Mouse (Mus musculus) kidney, postnatal 0 days (tissue): ENCODE measurements around the gene Ccdc182. TPM values are rescaled to one million over a fixed set of nuclear protein-coding genes. Genes with fewer than 3 reads are reported as not detected.

Source experiments
- ATAC-seq: fragments of 200-750 bp; cut with Nextera tagmentation; replicated peaks from 2 replicates; pipeline ENCODE4 v1.8.0; 2017; ENCODE audit warnings: low read depth, moderate number of reproducible peaks, moderate TSS enrichment, moderate library complexity; ENCODE audit not compliant: low FRiP score
- DNase-seq: peaks from one replicate; pipeline ENCODE4 v3.0.0-alpha.2; 2016; ENCODE audit warnings: low spot score
- H3K27ac ChIP-seq: fragments of 300-500 bp; sonication (generic); 2 replicates; pipeline ENCODE4 v1.5.1; 2014; ENCODE audit warnings: mild to moderate bottlenecking
- H3K27me3 ChIP-seq: fragments of 300-500 bp; sonication (generic); 2 replicates; pipeline ENCODE4 v1.6.1; 2014; ENCODE audit warnings: low read length, mixed read lengths; ENCODE audit not compliant: insufficient read depth
- H3K36me3 ChIP-seq: fragments of 300-500 bp; sonication (generic); 2 replicates; pipeline ENCODE4 v1.6.1; 2014; ENCODE audit warnings: low read length, mixed read lengths; ENCODE audit not compliant: insufficient read depth
- H3K4me1 ChIP-seq: fragments of 300-500 bp; sonication (generic); replicated peaks from 2 replicates; pipeline ENCODE4 v1.6.1; 2014; ENCODE audit warnings: antibody characterized with exemption, low read length, mixed read lengths; ENCODE audit not compliant: insufficient read depth
- H3K4me2 ChIP-seq: fragments of 300-500 bp; sonication (generic); 2 replicates; pipeline ENCODE4 v1.6.1; 2014; ENCODE audit warnings: mild to moderate bottlenecking, low read length, moderate library complexity, mixed read lengths
- H3K4me3 ChIP-seq: fragments of 300-500 bp; sonication (generic); replicated peaks from 2 replicates; pipeline ENCODE4 v1.5.1; 2014; ENCODE audit warnings: low read depth, low read length
- H3K9ac ChIP-seq: fragments of 300-500 bp; sonication (generic); 2 replicates; pipeline ENCODE4 v1.6.1; 2014; ENCODE audit warnings: low read depth, low read length
- H3K9me3 ChIP-seq: fragments of 300-500 bp; sonication (generic); replicated peaks from 2 replicates; pipeline ENCODE4 v1.6.1; 2016; ENCODE audit warnings: low read length, inconsistent platforms, mixed read lengths
- CTCF ChIP-seq: IDR thresholded peaks from 2 replicates; pipeline ENCODE4 v1.5.1; 2016; ENCODE audit warnings: antibody characterized with exemption, low read depth, mild to moderate bottlenecking, moderate library complexity
- WGBS: fragments of 180-500 bp; shearing (Covaris S2); extraction: QIAGEN DNeasy Blood & Tissue Kit; methylation state at CpG from one replicate; pipeline ENCODE4 v1.1.7; 2014; 5-methylcytosine and 5-hydroxymethylcytosine counted together
- polyA plus RNA-seq: library from polyadenylated mRNA; unstranded; fragments of >200 nt; fragmentation: Nextera tagmentation; extraction: Ambion mirVana; gene quantifications from 2 replicates; pipeline ENCODE4 v1.2.1, GENCODE M21; 2015

Ccdc182 gene
- polyA plus RNA-seq, 1 experiment from 2014 or later = 4.2 TPM

GRCm38 (mm10) chr11:88301619-88302018 is 7.8 kb downstream of the Ccdc182 start:
- Histone ChIP-seq H3K4me3 (no peak overlapping the region), H3K4me1 (no peaks in the 10 kb centered on the region), H3K27me3 (no peaks in the 10 kb centered on the region), H3K4me2 (no peak overlapping the region), H3K9ac (no peak overlapping the region), H3K27ac (no peak overlapping the region), H3K36me3 (no peaks in the 10 kb centered on the region), H3K9me3 (no peaks in the 10 kb centered on the region)
- WGBS = 47% methylated on average over 6 of the region's 6 CpGs
- TF ChIP-seq CTCF = no peak
- DNase-seq = no peak
- no peak for ATAC-seq

DNA sequence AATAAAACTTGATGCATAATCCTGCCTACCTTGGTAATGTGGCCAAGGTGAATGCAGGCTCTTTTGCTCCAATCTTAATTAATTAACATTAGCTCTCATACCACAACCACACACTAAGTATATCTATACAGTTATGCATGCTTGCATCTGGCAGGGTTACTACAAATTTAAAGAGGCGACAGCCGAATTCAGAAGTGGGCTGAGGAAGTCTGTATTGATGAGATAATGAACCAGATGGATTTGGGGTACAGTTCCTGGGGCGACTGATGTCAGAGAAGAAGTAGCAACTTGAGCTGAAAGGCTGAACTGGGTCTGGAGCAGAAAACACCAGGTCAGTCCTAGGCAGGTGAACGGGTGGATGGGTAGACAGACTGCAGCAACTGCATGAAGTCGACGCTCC is 11.9 kb downstream of the Ccdc182 start:
- no peak for ATAC-seq
- Histone ChIP-seq H3K4me2 (no peak overlapping the region), H3K27me3 (no peaks in the 10 kb centered on the region), H3K4me1 (peaks cover 7% of the 10 kb centered on the region; the same call in 1 of the 2 replicates), H3K9ac (no peak overlapping the region), H3K27ac (no peak overlapping the region), H3K36me3 (no peaks in the 10 kb centered on the region), H3K4me3 (no peak overlapping the region), H3K9me3 (no peaks in the 10 kb centered on the region)
- TF ChIP-seq CTCF = no peak
- WGBS = 87% methylated on average over 6 of the region's 6 CpGs
- no peak for DNase-seq

DNA sequence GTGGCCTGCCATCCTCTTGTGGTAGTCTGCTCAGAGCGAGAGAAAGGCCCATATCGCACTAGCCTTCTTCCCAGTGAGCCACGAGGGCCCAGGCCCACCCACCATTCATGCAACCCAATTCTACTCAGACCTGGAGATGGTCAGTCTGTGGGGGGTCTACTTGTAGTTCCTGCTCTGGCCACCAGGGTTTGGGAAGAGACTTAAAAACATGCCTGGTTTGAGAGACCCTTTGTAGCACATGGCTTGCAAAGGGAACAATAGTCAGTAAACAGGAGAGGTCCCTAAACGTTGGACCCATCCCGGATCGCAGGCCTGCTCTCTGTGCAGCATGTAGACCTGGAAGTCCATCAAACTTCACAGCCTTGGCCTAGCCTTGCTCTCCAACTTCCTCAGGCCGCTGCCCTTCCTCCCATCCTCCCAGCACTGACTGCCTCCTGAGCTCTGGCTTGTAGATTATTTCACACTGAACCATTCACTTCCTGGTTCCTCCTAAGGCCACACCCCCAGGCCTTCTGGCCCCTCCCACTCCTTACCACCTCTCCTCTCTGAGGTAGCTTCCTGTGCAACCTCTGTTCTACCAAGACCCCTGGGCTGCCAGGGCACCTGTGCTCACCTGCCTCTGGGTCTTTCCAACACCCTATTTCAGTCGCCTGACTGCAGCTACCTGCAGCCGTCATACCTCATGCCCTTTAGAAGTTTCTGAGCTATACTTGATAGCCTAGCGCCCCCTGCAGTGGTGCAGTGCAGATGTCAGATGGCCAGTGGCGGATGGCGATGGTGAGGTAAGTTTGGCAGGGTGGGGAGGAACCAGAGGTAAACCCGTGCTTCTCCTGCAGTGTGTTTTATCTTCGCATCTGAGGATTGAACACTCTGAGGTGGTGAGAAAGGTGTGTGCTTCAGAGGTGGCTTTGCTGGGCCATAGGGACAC is 14.0 kb downstream of the Ccdc182 start:
- peak; percentile 18; the same call in 1 of the 2 replicates for TF ChIP-seq CTCF
- ATAC-seq (no peak; the same call in 1 of the 2 replicates), DNase-seq (no peak)
- Histone ChIP-seq H3K27me3 (no peaks in the 10 kb centered on the region), H3K27ac (no peak overlapping the region), H3K4me3 (no peak overlapping the region), H3K4me1 (peaks cover 7% of the 10 kb centered on the region; the same call in 1 of the 2 replicates), H3K9me3 (no peaks in the 10 kb centered on the region), H3K4me2 (no peak overlapping the region), H3K9ac (no peak overlapping the region), H3K36me3 (no peaks in the 10 kb centered on the region)
- 83% methylated on average over 14 of the region's 14 CpGs for WGBS

- 36% methylated on average over 10 of the region's 10 CpGs for WGBS
- Histone ChIP-seq H3K4me3 (no peak overlapping the region), H3K9me3 (no peaks in the 10 kb centered on the region), H3K4me2 (no peak overlapping the region), H3K27ac (no peak overlapping the region), H3K4me1 (peaks cover 7% of the 10 kb centered on the region; the same call in 1 of the 2 replicates), H3K27me3 (no peaks in the 10 kb centered on the region), H3K9ac (no peak overlapping the region), H3K36me3 (no peaks in the 10 kb centered on the region)
- no peak for ATAC-seq
- DNase-seq = no peak
- TF ChIP-seq CTCF = no peak
These were observed 15.3 kb downstream of the Ccdc182 start for GRCm38 (mm10) chr11:88309059-88309700.

GRCm38 (mm10) chr11:88310773-88311172 is 16.9 kb downstream of the Ccdc182 start:
- 81% methylated on average over 6 of the region's 6 CpGs for WGBS
- ATAC-seq = no peak
- DNase-seq = no peak
- no peak overlapping the region for H3K4me3 ChIP-seq
- H3K27me3 ChIP-seq = no peaks in the 10 kb centered on the region
- H3K9me3 ChIP-seq = no peaks in the 10 kb centered on the region
- no peak overlapping the region for H3K27ac ChIP-seq
- H3K36me3 ChIP-seq = no peaks in the 10 kb centered on the region
- no peak overlapping the region for H3K4me2 ChIP-seq
- H3K9ac ChIP-seq = no peak overlapping the region
- H3K4me1 ChIP-seq = peaks cover 14% of the 10 kb centered on the region
- TF ChIP-seq CTCF = no peak

DNA sequence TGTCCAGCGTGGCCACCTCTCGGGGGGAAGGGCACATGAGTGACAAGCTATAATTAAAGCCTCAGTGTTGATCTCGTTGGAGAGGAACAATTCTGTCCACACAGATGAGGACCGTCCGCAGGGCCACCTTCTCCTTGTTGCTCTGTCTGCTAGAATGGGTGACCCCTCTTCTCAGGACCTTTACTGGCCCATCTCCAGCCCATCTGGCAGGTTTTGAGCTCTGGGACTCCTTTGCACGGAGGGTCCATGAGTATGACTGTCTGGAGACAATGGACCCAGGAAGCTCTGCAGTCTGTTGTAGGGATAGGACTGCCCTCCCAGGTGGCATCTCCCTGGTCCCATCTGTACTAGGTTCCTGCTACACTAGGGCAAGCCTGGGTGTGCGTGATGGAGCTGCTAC is 17.7 kb downstream of the Ccdc182 start:
- DNase-seq (no peak), ATAC-seq (no peak)
- no peaks in the 10 kb centered on the region for H3K27me3 ChIP-seq
- H3K27ac ChIP-seq = no peak overlapping the region
- no peak overlapping the region for H3K4me3 ChIP-seq
- H3K4me2 ChIP-seq = no peak overlapping the region
- WGBS = 73% methylated on average over 7 of the region's 7 CpGs
- no peaks in the 10 kb centered on the region for H3K9me3 ChIP-seq
- H3K4me1 ChIP-seq = peaks cover 14% of the 10 kb centered on the region
- no peaks in the 10 kb centered on the region for H3K36me3 ChIP-seq
- TF ChIP-seq CTCF = no peak
- H3K9ac ChIP-seq = no peak overlapping the region
